Mouse (Mus musculus) hindbrain, embryonic 15.5 days (tissue): ENCODE measurements around the gene Gm14403. TPM values are rescaled to one million over a fixed set of nuclear protein-coding genes. Genes with fewer than 3 reads are reported as not detected.
"Not testable (repeated sequence)": the region's sequence is repeated elsewhere in the genome, so short reads cannot be mapped to it uniquely, and the experiment has no call there.

Experiments
- ATAC-seq: fragments of 200-750 bp; cut with Nextera tagmentation; 2 replicates; pipeline ENCODE4 v1.8.0; 2017; ENCODE audit warnings: low read depth, moderate number of reproducible peaks, moderate TSS enrichment; ENCODE audit not compliant: low FRiP score
- H3K27ac ChIP-seq: fragments of 300-500 bp; sonication (generic); replicated peaks from 2 replicates; pipeline ENCODE4 v1.5.1; 2015; ENCODE audit warnings: mild to moderate bottlenecking, inconsistent platforms
- H3K27me3 ChIP-seq: fragments of 300-500 bp; sonication (generic); 2 replicates; pipeline ENCODE4 v1.6.1; 2015; ENCODE audit warnings: control low read depth, inconsistent platforms
- H3K36me3 ChIP-seq: fragments of 300-500 bp; sonication (generic); 2 replicates; pipeline ENCODE4 v1.6.1; 2015; ENCODE audit warnings: control low read depth, inconsistent platforms
- H3K4me1 ChIP-seq: fragments of 300-500 bp; sonication (generic); replicated peaks from 2 replicates; pipeline ENCODE4 v1.6.1; 2015; ENCODE audit warnings: control low read depth, inconsistent platforms
- H3K4me2 ChIP-seq: fragments of 300-500 bp; sonication (generic); 2 replicates; pipeline ENCODE4 v1.6.1; 2015; ENCODE audit warnings: moderate library complexity, mild to moderate bottlenecking, inconsistent platforms
- H3K4me3 ChIP-seq: fragments of 300-500 bp; sonication (generic); 2 replicates; pipeline ENCODE4 v1.5.1; 2015; ENCODE audit warnings: mild to moderate bottlenecking, inconsistent platforms
- H3K9ac ChIP-seq: fragments of 300-500 bp; sonication (generic); 2 replicates; pipeline ENCODE4 v1.6.1; 2015; ENCODE audit warnings: inconsistent platforms
- H3K9me3 ChIP-seq: fragments of 300-500 bp; sonication (generic); 2 replicates; pipeline ENCODE4 v1.6.1; 2016; ENCODE audit warnings: control low read depth, inconsistent platforms
- WGBS: fragments of 180-500 bp; shearing (Covaris S2); methylation state at CpG from one replicate; pipeline ENCODE4 v1.1.7; 2015; 5-methylcytosine and 5-hydroxymethylcytosine counted together
- polyA plus RNA-seq: library from polyadenylated mRNA; unstranded; fragments of >200 nt; fragmentation: Nextera tagmentation; extraction: Ambion mirVana; gene quantifications from 2 replicates; pipeline ENCODE4 v1.2.1, GENCODE M21; 2015

Gm14403 gene
- polyA plus RNA-seq, 1 experiment from 2014 or later, result 3.2 TPM

DNA sequence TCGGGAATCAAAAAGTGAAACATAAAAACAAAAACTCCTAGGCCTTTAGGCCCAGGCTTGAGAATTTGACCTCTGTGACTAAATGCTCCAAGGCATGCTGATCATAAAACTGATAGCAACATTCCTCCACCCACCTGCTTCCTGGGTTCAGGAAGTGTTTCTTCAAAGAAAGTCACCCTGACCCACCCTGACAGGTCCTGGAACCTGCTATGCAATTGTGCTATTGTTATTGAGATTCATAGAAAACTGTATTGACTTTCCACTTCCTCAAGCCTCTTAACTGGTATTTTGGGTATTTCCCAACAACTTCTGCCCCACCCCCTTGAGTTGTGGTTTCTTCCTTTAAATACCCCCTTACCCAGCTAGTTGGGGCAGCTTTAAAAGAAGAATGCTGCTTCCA, 20.9 kb downstream of the Gm14403 start:
- not testable (repeated sequence) for H3K9me3 ChIP-seq, H3K36me3 ChIP-seq, ATAC-seq, H3K27ac ChIP-seq, H3K4me1 ChIP-seq, H3K27me3 ChIP-seq, H3K4me3 ChIP-seq, H3K4me2 ChIP-seq, H3K9ac ChIP-seq
- WGBS, result 92% methylated on average over 1 of the region's 1 CpGs

DNA sequence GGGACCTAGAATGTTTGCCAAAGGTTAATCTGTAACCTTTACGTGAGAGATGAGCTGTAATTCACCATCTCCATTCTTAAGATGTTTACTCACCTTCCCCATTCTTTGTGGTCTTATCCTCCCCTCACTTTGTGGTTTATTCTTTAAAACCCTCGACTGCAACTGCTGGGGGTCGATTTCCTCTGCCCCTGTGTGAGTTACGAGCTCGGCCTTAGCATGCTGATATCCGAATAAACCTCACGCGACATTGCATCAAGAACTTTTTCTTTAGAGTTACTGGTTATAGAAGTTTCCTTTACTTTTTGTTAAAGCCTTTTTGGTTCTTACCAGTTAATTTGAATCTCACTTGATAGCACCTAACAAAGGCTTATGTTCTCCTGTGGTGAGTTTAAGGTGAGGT, 22.0 kb downstream of the Gm14403 start:
- no peaks in the 10 kb centered on the region for H3K4me1 ChIP-seq

DNA sequence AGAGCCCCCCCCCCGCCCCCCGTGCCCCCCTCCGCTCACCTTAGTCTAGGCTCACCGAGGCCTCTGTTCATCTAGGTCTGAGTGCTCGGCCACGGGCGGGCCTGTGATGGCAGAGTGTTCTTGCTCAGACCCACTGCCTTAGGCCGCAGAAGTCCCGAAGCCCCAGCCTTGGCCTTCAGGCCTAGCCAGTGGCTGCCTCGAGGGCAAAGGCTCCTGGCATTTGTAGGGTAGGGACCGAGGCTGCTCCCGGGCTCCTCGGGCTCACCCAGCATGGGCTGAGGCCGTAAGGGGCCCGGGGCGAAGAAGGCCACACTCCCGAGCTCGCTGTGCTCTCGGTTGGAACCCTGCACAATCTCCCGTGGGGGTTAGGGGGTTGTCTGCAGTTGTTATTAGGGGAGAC, 25.0 kb downstream of the Gm14403 start:
- ATAC-seq, result no peak
- H3K4me2 ChIP-seq, result no peak overlapping the region
- H3K4me1 ChIP-seq, result no peaks in the 10 kb centered on the region
- H3K27me3 ChIP-seq, result no peaks in the 10 kb centered on the region
- no peaks in the 10 kb centered on the region; the same call in none of the 2 replicates for H3K9me3 ChIP-seq
- H3K9ac ChIP-seq, result no peak overlapping the region
- H3K36me3 ChIP-seq, result no peaks in the 10 kb centered on the region
- no peak overlapping the region for H3K4me3 ChIP-seq
- H3K27ac ChIP-seq, result no peak overlapping the region
- 91% methylated on average over 20 of the region's 20 CpGs for WGBS

More for the DNA sequence above, 22.0 kb downstream of the Gm14403 start:
- Histone ChIP-seq H3K4me2 (no peak overlapping the region), H3K27me3 (no peaks in the 10 kb centered on the region), H3K9me3 (no peaks in the 10 kb centered on the region; the same call in none of the 2 replicates), H3K27ac (no peak overlapping the region), H3K4me3 (no peak overlapping the region), H3K36me3 (no peaks in the 10 kb centered on the region), H3K9ac (no peak overlapping the region)
- no peak for ATAC-seq
- 86% methylated on average over 8 of the region's 8 CpGs for WGBS

DNA sequence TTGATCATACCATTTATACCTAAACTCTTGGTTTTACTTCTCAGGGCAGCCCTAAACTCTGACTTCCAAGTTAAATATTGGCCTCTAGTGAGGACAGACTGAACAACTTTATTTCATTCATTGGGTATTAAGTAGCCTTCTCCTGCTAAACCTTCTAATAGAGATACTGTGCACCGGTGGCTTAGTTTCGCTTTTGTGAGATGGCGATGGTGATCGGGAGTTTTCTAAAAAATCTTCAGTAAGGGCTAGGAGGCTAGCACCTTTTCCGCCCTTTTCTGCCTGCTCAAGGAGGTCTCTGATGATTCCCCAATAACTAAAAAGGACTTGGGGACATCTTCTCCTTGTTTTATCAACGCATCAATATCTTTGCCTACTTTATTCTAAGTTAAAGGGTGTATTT, 25.7 kb downstream of the Gm14403 start:
- 91% methylated on average over 6 of the region's 6 CpGs for WGBS
- H3K9ac ChIP-seq, H3K27me3 ChIP-seq, H3K27ac ChIP-seq, H3K9me3 ChIP-seq, H3K36me3 ChIP-seq, H3K4me1 ChIP-seq, H3K4me3 ChIP-seq, ATAC-seq, H3K4me2 ChIP-seq: not testable (repeated sequence)

DNA sequence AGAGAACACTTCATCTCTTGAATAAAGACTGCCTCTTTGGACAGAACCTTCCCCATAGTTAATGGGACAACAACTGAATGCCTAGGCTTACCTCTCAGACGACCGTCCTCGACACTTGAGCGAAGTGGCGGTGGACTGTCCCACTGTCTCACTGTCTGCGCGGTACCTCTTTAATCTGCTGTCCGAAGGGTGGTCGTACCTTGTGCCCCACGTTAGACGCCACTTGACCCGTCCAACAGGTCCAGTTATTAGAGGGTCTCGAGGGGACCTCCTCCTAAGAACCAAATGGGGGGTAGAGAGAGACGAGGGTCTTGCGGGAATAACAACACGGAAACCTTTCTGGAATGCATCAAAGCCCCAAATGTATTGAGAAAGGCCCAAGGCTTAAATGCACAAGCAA, 26.2 kb downstream of the Gm14403 start:
- not testable (repeated sequence) for H3K9me3 ChIP-seq, H3K4me3 ChIP-seq, H3K27ac ChIP-seq, H3K9ac ChIP-seq, ATAC-seq, H3K4me1 ChIP-seq, H3K36me3 ChIP-seq, H3K27me3 ChIP-seq, H3K4me2 ChIP-seq
- WGBS, result 93% methylated on average over 16 of the region's 16 CpGs

DNA sequence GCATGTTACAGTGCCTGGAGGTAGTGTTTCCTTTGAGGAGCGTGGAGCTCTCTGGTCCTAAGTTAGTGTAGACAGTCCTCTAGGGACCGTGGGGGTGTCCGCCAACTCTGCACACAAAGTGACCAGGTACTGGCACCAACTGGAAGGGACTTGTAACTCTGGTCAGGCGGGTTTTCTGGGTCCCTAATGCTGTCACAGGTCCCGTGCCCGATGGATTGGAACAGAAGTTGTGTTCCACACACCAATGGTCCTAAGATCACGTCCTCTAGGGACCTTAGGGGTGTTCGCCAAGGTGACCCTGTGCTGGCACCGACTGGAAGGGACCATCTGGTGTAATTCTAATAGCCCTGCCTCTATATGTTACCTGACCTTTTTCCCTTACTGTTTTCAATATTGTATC, 37.9 kb downstream of the Gm14403 start:
- H3K36me3 ChIP-seq, result no peaks in the 10 kb centered on the region
- no peak overlapping the region for H3K27ac ChIP-seq
- ATAC-seq, result no peak
- no peak overlapping the region for H3K4me3 ChIP-seq
- H3K27me3 ChIP-seq, result no peaks in the 10 kb centered on the region
- no peak overlapping the region for H3K9ac ChIP-seq
- no peak overlapping the region for H3K4me2 ChIP-seq
- WGBS, result 80% methylated on average over 9 of the region's 9 CpGs
- H3K9me3 ChIP-seq, result no peaks in the 10 kb centered on the region
- H3K4me1 ChIP-seq, result no peaks in the 10 kb centered on the region

DNA sequence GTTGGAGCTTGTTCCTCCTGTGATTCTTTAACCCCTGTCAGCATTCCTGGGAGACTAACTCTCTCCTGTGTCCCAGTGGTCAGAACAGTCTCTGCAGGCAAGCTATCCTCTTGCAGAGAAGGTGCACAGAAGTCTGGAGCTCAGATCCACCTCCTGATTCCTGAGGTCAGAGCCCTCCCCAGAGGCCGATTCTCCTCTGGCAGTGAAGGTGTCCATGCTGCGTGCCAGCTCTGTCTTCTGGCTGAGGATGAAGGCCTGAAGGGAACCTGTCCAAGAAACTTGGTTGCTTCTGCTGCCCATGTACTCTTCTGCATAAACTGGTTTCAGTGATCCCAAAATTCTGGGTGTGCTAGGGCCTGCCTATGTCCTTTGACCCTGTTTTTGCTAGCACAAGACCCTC, 39.1 kb downstream of the Gm14403 start:
- H3K4me1 ChIP-seq, ATAC-seq: not testable (repeated sequence)
- WGBS, result 87% methylated on average over 2 of the region's 2 CpGs

DNA sequence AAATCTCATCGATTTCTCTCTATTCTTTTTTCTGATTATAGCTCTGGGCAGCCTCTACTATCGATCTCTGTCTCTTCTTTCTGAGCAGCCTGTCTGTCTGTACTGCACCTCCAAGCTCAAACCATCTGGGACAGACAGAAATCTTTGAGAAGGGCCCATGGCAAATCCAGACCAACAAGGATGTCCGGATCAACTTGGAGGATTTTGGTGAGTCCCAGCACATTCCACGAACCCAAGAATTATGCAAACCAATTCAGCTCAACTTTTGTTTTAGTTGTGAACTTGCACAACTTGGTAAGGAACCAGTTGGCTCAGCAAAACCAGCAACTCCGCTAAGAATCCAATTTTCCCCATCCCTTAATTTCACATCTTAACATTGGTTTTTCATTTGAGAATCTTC, 39.7 kb downstream of the Gm14403 start:
- H3K27ac ChIP-seq, H3K4me2 ChIP-seq, H3K9ac ChIP-seq, ATAC-seq, H3K27me3 ChIP-seq, H3K4me1 ChIP-seq, H3K36me3 ChIP-seq, H3K4me3 ChIP-seq, H3K9me3 ChIP-seq: not testable (repeated sequence)
- 85% methylated on average over 5 of the region's 5 CpGs for WGBS

More for the DNA sequence above, 39.1 kb downstream of the Gm14403 start:
- H3K4me2 ChIP-seq, H3K9ac ChIP-seq, H3K27me3 ChIP-seq, H3K4me3 ChIP-seq, H3K27ac ChIP-seq, H3K9me3 ChIP-seq, H3K36me3 ChIP-seq: not testable (repeated sequence)

DNA sequence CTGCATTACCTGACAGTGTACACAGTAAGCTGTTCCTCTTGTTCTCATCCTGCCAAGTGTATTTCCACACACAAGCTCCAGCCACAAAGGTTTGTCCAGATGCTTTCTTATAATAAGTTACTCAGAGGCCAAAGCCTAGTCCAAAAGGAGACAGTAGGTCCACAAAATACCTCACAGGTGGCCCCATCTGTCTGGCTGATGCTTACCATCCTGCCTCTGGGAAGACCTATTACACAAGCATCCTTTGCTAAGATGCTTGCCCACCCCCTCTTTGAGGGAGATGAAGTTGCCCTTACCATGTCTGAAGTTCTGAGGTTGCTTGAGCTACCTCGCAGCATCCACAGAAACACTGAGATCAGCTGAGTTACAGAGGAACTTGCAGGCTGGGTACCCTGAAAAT, 57.2 kb downstream of the Gm14403 start:
- not testable (repeated sequence) for H3K4me1 ChIP-seq, H3K9me3 ChIP-seq, H3K4me3 ChIP-seq, ATAC-seq, H3K27ac ChIP-seq, H3K36me3 ChIP-seq, H3K9ac ChIP-seq, H3K4me2 ChIP-seq, H3K27me3 ChIP-seq
- WGBS, result 100% methylated on average over 1 of the region's 1 CpGs

Other genes with a start within 250 kb of the Gm14403 start
- gene Gm14409, start 231.2 kb upstream of the Gm14403 start, polyA plus RNA-seq, result not detected in 2 replicates
- 0.13 and 0.56 TPM in 2 replicates for gene Gm14412, start 173.9 kb upstream of the Gm14403 start, polyA plus RNA-seq
- 6.0 and 10.6 TPM in 2 replicates for gene Gm14418, start 99.9 kb upstream of the Gm14403 start, polyA plus RNA-seq
- 6.2 and 7.6 TPM in 2 replicates for gene Zfp970, start 33.5 kb upstream of the Gm14403 start, polyA plus RNA-seq
- gene Gm14406, start 80.0 kb downstream of the Gm14403 start, polyA plus RNA-seq, result not detected in 2 replicates